Mouse (Mus musculus) kidney, postnatal 4 days (tissue): Measurements from ENCODE around the gene Olfr140.

ENCODE experiments used
- DNase-seq, 2 experiments: peaks; one replicate each; pipeline ENCODE4 v3.0.0; 2021; ENCODE audit warnings: mixed read lengths in 2 of 2

Olfr140 gene

DNA sequence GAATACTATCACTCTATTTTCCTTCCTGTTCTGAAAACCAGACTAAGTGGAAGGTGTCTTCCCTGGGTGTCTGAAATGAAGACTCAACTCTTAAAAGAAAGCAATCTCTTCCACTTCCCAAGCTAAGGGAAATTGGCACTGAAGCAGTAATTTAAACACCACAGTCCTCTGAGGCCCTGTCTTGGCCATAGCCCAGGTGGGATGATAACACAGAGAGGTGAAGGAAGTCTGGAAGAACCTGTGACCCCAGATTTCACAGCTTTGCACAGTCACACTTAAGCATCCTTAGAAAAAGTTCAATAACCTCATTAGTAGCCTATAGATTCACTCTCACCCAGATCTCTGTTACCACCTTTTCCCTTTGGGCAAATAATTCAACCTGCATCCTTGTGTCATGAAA lies at the start of gene Olfr140:
Gene Olfr140 (minus strand): TSS at position 101 of the 400 bp plus-strand sequence.
- DNase-seq, result no peak

DNA sequence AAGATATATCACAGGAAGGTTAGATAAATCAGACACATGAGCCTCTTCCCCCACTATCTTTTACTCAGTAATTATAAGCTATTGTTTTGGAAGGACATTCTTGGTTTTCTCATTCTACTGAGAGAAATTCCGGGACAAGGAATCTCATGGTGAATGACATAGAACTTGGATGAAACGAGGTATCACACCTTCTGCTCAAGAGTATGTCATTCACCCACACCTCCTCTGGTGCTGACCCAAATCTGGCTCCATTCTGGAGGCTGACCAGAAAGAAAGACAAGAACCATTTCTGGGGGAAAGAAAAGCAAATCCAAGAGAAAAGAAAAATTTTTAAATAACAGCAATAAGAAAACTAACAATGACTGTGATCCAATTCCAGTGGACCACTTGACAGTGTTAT lies 6.7 kb upstream of the Olfr140 start:
- no peak for DNase-seq

DNA sequence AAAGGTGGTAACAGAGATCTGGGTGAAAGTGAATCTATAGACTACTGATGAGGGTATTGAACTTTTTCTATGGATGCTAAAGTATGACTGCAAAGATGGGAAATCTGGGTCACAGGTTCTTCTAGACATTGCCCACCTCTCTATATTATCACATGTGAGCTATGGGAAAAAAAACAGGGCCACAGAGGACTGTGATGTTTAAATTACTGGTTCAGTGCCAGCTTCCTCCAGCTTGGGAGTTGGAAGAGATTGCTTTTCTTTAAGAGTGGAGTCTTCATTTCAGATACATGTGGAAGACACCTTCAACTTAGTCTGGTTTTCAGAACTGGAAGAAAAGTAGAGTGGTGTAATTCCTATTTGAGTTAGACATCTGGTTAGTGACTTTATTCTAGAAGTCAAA lies 28.4 kb downstream of the Olfr140 start, which contains the start of gene Olfr1265:
Gene Olfr1265 (plus strand): TSS at position 301 of the 400 bp plus-strand sequence.
- DNase-seq, result no peak

DNA sequence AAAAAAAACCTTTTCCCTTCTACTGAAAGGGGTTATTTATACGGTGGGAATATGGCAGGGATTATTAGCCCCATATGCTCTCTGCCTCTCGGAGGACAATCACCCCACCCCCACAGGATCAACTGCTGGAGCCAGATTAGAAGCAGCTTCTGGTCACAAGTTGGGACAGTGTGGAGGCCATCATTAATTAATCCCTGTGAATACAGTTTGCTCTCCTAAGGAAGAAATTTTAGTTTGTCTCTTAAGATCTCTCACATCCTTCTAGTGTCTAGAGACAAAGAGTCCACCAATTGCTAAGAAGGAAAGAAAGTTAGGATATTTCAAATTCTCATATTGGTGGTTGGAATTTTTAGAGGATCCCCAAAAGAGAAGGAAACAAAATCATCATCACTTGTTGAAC lies 37.9 kb downstream of the Olfr140 start, which contains the start of gene Olfr1264:
Gene Olfr1264 (minus strand): TSS at position 101 of the 400 bp plus-strand sequence.
- no peak for DNase-seq

DNA sequence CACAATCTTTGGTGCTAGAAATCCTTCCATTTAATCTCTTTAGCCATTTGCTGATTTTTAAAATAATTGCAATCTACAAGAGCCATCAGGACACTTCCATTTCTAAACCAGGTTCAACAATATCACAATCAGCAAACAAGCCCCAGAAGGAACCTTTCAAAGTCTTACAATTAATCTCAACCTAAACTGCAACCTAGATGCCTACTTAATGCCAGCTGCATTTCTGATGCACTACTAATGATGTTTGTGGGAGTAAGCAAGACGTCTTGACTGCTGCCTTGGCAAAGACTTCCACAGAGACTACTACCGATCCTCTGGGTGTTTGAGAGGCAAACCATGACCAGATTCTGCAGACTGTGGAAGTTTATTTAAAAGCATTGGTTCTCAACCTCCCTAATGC lies 51.6 kb downstream of the Olfr140 start, which contains the start of gene Olfr1263:
Gene Olfr1263 (plus strand): TSS at position 301 of the 400 bp plus-strand sequence.
- no peak for DNase-seq

- no peak for DNase-seq
These were observed 63.5 kb downstream of the Olfr140 start, which contains the start of gene Olfr1262 for GRCm38 (mm10) chr2:89999845-90000244. Gene Olfr1262, plus strand, starts transcription at chr2:90000145.
